Mouse (Mus musculus) kidney, postnatal 4 days (tissue): ENCODE data around the gene Hmgcll1.
"Not testable (repeated sequence)": the region's sequence is repeated elsewhere in the genome, so short reads cannot be mapped to it uniquely, and the experiment has no call there.

Experiments
- DNase-seq, 2 experiments: peaks; one replicate each; pipeline ENCODE4 v3.0.0; 2021; ENCODE audit warnings: mixed read lengths in 2 of 2

Gene Hmgcll1

DNA sequence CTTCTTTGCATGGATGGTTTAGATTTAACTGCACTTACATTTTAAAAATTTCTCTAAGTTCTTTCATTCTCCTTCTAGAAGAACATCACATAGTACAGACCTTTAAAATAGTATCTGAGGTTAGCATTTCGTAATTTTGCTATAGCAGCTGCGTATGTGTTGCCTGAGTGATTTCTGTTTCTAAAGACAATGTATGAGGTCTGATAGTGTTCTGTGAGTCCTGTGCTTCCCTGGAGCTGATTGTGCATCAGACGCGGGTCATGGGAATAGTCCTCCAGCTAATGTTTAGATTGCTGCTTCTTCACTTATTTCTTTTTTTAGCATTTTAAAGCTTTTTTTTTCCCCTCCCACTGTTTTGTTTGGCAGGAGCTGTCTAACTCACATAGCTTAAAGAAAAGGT lies 46.8 kb downstream of the Hmgcll1 start:
- no peak for DNase-seq

GRCm38 (mm10) chr9:76064164-76064563 lies 49.5 kb downstream of the Hmgcll1 start:
- DNase-seq = no peak

GRCm38 (mm10) chr9:76091561-76091960 lies 76.9 kb downstream of the Hmgcll1 start:
- DNase-seq = peak in 1 of 2 experiments; percentile 6

DNA sequence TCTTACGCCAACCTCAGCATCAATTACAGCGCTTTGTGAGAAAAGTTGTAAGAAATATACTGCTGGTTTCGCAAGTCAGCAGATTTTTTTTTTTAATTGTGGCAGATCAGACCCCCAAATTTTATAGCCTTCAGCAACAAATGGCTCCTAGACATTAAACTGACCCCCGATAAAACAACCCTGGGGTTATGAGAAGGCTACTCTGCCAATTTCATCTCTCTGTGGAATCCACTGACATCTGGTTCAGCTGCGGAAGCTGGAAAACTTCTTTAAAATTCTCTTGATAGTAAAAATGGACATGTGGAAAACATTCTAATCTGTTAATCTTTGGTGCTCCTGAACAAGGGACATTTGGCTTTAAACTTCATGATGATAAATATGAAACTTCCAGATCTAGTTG lies 82.6 kb downstream of the Hmgcll1 start:
- DNase-seq = peak in 1 of 2 experiments; percentile 10

DNA sequence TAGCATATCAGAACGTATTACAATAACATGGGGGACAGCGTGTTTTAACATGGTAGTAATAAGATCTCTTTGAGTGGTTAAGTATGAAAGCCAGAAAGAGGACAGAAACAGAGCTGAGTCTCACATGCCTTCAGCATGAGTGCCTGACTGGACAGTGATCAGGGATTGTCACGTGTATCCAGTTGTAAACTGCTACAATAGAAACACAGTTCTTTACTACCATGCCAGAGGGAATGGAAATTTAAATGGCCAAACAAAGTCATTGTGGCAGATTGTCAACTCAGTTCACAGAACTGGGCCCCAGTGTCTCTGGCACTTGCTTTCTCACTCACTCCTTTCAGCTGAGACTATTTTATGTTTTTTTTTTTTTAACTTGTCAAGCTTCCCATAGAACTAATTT lies 85.3 kb downstream of the Hmgcll1 start:
- DNase-seq = no peak

DNA sequence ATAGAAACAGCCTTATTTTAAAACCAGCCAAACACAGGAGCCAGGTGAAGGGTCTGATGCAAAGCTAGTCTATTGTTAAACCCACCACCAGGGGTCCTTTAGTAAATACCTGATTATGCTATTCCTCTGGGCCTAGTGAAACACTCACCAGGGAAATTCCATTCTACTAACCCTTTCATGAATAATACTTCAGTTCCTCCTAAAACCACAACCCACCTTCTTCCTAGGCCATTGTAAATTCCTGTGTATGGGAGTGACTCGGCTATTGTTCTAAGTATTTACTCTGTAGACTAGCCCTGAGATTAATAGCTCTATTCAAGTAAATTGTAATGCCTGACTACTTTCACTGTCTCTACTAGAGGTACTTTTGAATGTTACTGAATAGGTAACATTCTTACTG lies 89.8 kb downstream of the Hmgcll1 start:
- DNase-seq = not testable (repeated sequence)

- no peak for DNase-seq
Measured at GRCm38 (mm10) chr9:76104846-76105245, 90.2 kb downstream of the Hmgcll1 start.

- peak; percentile 77 for DNase-seq
Measured at GRCm38 (mm10) chr9:76122888-76123287, 108.2 kb downstream of the Hmgcll1 start.

GRCm38 (mm10) chr9:76124249-76124648 lies 109.6 kb downstream of the Hmgcll1 start:
- DNase-seq = no peak

GRCm38 (mm10) chr9:76129353-76129752 lies 114.7 kb downstream of the Hmgcll1 start:
- no peak for DNase-seq

- DNase-seq = no peak
Measured at GRCm38 (mm10) chr9:76134042-76134441, 119.4 kb downstream of the Hmgcll1 start.

DNA sequence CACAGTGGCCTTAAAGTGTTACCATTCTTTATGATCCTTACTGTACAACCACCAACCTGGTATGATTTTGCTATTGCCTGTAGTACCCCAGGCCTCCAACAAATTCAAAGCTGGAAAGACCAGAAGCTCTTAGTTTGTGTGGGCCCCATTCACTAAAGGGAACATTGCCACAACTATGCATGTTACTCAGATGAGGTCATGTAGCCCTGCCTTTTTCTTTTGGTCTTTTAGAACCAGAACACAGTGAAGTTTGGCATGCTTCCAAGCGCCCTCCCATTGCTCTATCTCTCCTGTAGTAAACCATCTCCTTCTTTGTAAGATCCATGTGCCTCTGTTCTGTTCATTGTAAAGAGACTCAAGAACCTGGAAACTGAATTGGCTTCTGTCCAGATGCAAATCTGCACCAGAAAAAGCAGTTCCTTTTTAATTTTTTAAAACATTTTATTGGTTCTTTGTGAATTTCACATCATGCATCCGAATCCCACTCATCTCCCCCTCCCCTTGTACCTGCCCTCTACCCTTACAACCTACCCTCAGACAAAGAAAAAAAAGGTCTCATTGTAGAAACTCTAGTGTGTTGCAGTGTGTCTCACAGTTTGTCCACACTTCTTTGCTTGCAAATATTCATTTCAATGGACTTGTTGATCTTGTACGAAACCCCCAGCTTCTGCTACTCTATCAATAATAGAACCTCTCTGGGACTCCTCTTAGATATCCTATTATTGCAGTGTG lies 123.9 kb downstream of the Hmgcll1 start:
- peak; percentile 27 to 29 for DNase-seq

DNA sequence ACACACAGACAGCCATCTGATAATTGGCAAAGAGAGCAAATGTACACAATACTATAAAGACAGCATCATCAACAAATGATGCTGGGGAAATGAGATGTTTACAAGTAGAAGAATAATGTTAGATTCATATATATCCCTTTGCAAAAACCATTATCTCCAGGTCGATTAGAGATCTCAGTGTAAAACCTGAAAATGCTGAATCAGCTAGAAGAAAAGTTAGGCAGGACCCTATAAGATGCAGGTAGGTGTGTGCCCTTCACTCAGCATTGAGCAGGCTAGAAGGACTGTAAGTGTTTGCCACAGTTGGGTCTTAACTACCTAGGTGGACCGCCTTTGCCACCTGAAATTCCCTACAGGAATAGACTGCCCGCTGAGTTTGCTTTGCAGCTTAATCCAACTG lies 130.9 kb downstream of the Hmgcll1 start:
- no peak for DNase-seq

DNA sequence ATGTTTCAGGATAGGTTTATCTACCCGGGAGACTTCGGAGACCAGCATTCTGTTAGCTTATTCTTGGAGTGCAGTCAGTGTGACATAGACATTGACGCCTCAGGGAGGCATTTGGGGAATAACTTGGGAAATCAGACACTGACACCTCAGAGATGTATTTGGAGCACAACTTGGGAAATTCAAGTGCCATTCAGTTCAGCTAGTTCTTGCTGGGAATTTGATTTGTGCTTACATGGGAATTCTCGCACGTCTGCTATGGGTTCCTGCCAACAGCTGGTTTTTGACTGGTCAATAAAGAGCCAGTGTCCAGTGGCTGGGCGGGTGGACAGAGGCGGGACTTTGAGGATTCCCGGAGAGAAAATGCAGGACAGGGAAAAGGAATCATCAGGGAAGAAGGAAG lies 147.8 kb downstream of the Hmgcll1 start:
- no peak for DNase-seq

GRCm38 (mm10) chr9:76168355-76168754 lies 153.7 kb downstream of the Hmgcll1 start:
- DNase-seq = peak; percentile 8 to 20

- no peak for DNase-seq
Measured at GRCm38 (mm10) chr9:76172686-76173295, 158.1 kb downstream of the Hmgcll1 start.

- no peak for DNase-seq
Measured at GRCm38 (mm10) chr9:76179221-76179620, 164.6 kb downstream of the Hmgcll1 start.
